Mouse (Mus musculus) hindbrain, embryonic 11.5 days (tissue): Measurements from ENCODE around the gene Lmo3. TPM values are rescaled to one million over a fixed set of nuclear protein-coding genes. Genes with fewer than 3 reads are reported as not detected.

Source experiments
- ATAC-seq: fragments of 200-750 bp; cut with Nextera tagmentation; 2 replicates; pipeline ENCODE4 v1.8.0; 2017; ENCODE audit warnings: mild to moderate bottlenecking, moderate TSS enrichment, moderate library complexity; ENCODE audit not compliant: low FRiP score
- DNase-seq: peaks from one replicate; pipeline ENCODE4 v3.0.0-alpha.2; 2015; ENCODE audit warnings: low spot score
- H3K27ac ChIP-seq: fragments of 300-500 bp; sonication (generic); 2 replicates; pipeline ENCODE4 v1.5.1; 2014; ENCODE audit warnings: mild to moderate bottlenecking, low read depth, low read length
- H3K27me3 ChIP-seq: fragments of 300-500 bp; sonication (generic); 2 replicates; pipeline ENCODE4 v1.6.1; 2014; ENCODE audit warnings: mild to moderate bottlenecking, low read length, moderate library complexity, mixed read lengths; ENCODE audit not compliant: control insufficient read depth, insufficient read depth
- H3K36me3 ChIP-seq: fragments of 300-500 bp; sonication (generic); 2 replicates; pipeline ENCODE4 v1.6.1; 2014; ENCODE audit warnings: mild to moderate bottlenecking, low read length, moderate library complexity, mixed read lengths; ENCODE audit not compliant: control insufficient read depth, insufficient read depth
- H3K4me1 ChIP-seq: fragments of 300-500 bp; sonication (generic); replicated peaks from 2 replicates; pipeline ENCODE4 v1.6.1; 2014; ENCODE audit warnings: low read length, mixed read lengths; ENCODE audit not compliant: control insufficient read depth, insufficient read depth
- H3K4me2 ChIP-seq: fragments of 300-500 bp; sonication (generic); replicated peaks from 2 replicates; pipeline ENCODE4 v1.6.1; 2014; ENCODE audit warnings: mild to moderate bottlenecking, low read depth, low read length
- H3K4me3 ChIP-seq: fragments of 300-500 bp; sonication (generic); 2 replicates; pipeline ENCODE4 v1.5.1; 2014; ENCODE audit warnings: low read depth, low read length
- H3K9ac ChIP-seq: fragments of 300-500 bp; sonication (generic); 2 replicates; pipeline ENCODE4 v1.6.1; 2014; ENCODE audit warnings: low read depth, low read length
- H3K9me3 ChIP-seq: fragments of 300-500 bp; sonication (generic); 2 replicates; pipeline ENCODE4 v1.6.1; 2016; ENCODE audit warnings: low read length; ENCODE audit not compliant: control insufficient read depth
- WGBS: fragments of 180-500 bp; shearing (Covaris S2); extraction: QIAGEN DNeasy Blood & Tissue Kit; methylation state at CpG from one replicate; pipeline ENCODE4 v1.1.7; 2014; 5-methylcytosine and 5-hydroxymethylcytosine counted together
- polyA plus RNA-seq: library from polyadenylated mRNA; unstranded; fragments of >200 nt; fragmentation: Nextera tagmentation; extraction: Ambion mirVana; gene quantifications from 2 replicates; pipeline ENCODE4 v1.2.1, GENCODE M21; 2014

The Lmo3 gene
- polyA plus RNA-seq, 1 experiment from 2014 or later, result 13.1 TPM

GRCm38 (mm10) chr6:138563416-138563815, 18.4 kb downstream of the Lmo3 start:
- no peak overlapping the region for H3K27ac ChIP-seq
- 89% methylated on average over 2 of the region's 2 CpGs for WGBS
- DNase-seq (no peak), ATAC-seq (no peak)
- no peaks in the 10 kb centered on the region for H3K4me1 ChIP-seq
- H3K4me2 ChIP-seq, result no peak overlapping the region
- H3K9ac ChIP-seq, result no peak overlapping the region
- H3K9me3 ChIP-seq, result no peaks in the 10 kb centered on the region
- no peak overlapping the region for H3K4me3 ChIP-seq
- H3K27me3 ChIP-seq, result no peaks in the 10 kb centered on the region
- H3K36me3 ChIP-seq, result no peaks in the 10 kb centered on the region

DNA sequence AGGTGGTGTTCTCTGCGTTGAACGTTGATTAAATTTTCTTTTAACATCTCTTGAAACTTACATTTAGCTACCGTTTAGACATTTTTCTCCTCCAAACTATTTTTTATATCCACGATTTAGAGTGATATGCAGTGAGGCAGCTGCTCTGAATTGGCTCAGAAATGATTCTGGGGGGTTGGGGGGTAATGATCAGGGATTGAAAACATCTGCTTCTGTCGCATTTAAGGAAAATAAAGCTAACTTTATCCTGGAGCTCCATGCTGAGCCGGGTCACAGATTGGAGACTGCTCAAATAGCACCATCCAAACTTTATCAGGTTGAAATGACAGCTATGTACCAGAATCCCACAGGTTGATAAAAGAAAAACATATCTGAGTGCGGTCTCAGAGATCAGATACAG, 29.6 kb downstream of the Lmo3 start:
- no peak for DNase-seq

GRCm38 (mm10) chr6:138534879-138535278, 46.9 kb downstream of the Lmo3 start:
- no peak for DNase-seq
- WGBS, result 82% methylated on average over 2 of the region's 2 CpGs
- Histone ChIP-seq H3K36me3 (no peaks in the 10 kb centered on the region), H3K4me3 (no peak overlapping the region), H3K4me2 (no peak overlapping the region), H3K9me3 (no peaks in the 10 kb centered on the region), H3K4me1 (no peaks in the 10 kb centered on the region), H3K27me3 (no peaks in the 10 kb centered on the region), H3K27ac (no peak overlapping the region), H3K9ac (no peak overlapping the region)
- no peak for ATAC-seq

More for the DNA sequence above, 29.6 kb downstream of the Lmo3 start:
- H3K9me3 ChIP-seq, result no peaks in the 10 kb centered on the region
- H3K9ac ChIP-seq, result no peak overlapping the region
- H3K4me2 ChIP-seq, result no peak overlapping the region
- no peak overlapping the region for H3K4me3 ChIP-seq
- no peaks in the 10 kb centered on the region for H3K27me3 ChIP-seq
- no peak overlapping the region for H3K27ac ChIP-seq
- no peaks in the 10 kb centered on the region for H3K36me3 ChIP-seq
- H3K4me1 ChIP-seq, result no peaks in the 10 kb centered on the region
- ATAC-seq, result no peak
- WGBS, result 70% methylated on average over 7 of the region's 7 CpGs

DNA sequence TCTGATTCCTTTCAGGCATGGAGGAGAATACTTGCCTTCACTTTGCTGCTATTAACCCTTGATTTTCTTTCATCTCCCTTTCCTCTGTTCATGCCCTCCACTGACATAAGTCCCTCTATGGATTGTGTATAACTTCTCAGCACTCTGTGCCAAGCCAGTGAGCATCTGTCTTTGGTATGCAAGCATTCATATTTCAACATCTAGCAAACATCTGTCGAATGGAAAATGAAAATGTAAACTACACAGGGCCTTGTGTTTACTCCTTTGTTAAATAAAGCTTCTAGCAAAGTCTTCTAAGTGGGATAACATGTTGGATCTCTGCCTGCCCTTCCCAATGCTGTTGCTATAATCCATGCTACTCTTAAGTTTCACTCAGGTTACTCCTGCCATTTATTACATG, 75.1 kb downstream of the Lmo3 start:
- Histone ChIP-seq H3K4me2 (no peak overlapping the region), H3K4me1 (no peaks in the 10 kb centered on the region), H3K27ac (no peak overlapping the region), H3K36me3 (no peaks in the 10 kb centered on the region), H3K27me3 (no peaks in the 10 kb centered on the region), H3K9me3 (no peaks in the 10 kb centered on the region), H3K9ac (no peak overlapping the region), H3K4me3 (no peak overlapping the region)
- 83% methylated on average over 1 of the region's 1 CpGs for WGBS
- DNase-seq, result no peak
- no peak for ATAC-seq

- no peak overlapping the region for H3K4me2 ChIP-seq
- no peak for ATAC-seq
- WGBS, result 92% methylated on average over 1 of the region's 1 CpGs
- no peaks in the 10 kb centered on the region for H3K27me3 ChIP-seq
- H3K4me1 ChIP-seq, result no peaks in the 10 kb centered on the region
- no peaks in the 10 kb centered on the region for H3K36me3 ChIP-seq
- H3K4me3 ChIP-seq, result no peak overlapping the region
- no peak overlapping the region for H3K27ac ChIP-seq
- H3K9ac ChIP-seq, result no peak overlapping the region
- DNase-seq, result no peak
- H3K9me3 ChIP-seq, result no peaks in the 10 kb centered on the region
Measured at GRCm38 (mm10) chr6:138503946-138504345, 77.8 kb downstream of the Lmo3 start.

GRCm38 (mm10) chr6:138482834-138483233, 98.9 kb downstream of the Lmo3 start:
- DNase-seq (no peak), ATAC-seq (no peak)
- Histone ChIP-seq H3K27me3 (no peaks in the 10 kb centered on the region), H3K4me3 (no peak overlapping the region), H3K9ac (no peak overlapping the region), H3K36me3 (no peaks in the 10 kb centered on the region), H3K4me1 (no peaks in the 10 kb centered on the region), H3K27ac (no peak overlapping the region), H3K4me2 (no peak overlapping the region), H3K9me3 (no peaks in the 10 kb centered on the region)
- 81% methylated on average over 3 of the region's 3 CpGs for WGBS

DNA sequence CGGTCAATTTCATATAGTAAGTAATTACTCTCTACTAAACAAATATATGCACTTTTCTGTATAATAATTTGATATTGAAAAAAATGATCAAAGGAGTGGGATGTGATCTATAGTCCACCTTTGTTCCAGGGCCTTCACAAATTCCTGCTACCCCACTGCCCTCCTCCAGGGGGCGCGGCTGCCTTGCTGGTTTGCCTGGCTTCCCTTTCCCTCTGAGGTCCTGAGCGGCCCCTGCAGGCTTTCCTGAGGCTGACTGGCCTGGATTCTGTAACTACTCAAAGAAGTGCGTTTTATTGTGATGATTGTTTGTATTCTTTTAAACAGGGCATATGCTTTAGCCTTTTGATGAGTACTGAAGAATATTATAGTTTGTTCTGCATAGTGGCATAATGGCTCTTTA, 104.2 kb downstream of the Lmo3 start:
- Histone ChIP-seq H3K9me3 (no peaks in the 10 kb centered on the region), H3K27me3 (no peaks in the 10 kb centered on the region), H3K4me1 (no peaks in the 10 kb centered on the region), H3K9ac (no peak overlapping the region), H3K4me2 (no peak overlapping the region), H3K36me3 (no peaks in the 10 kb centered on the region), H3K4me3 (no peak overlapping the region), H3K27ac (no peak overlapping the region)
- peak; percentile 82 for ATAC-seq
- 19% methylated on average over 5 of the region's 5 CpGs for WGBS
- peak; percentile 87 for DNase-seq

GRCm38 (mm10) chr6:138469204-138469603, 112.6 kb downstream of the Lmo3 start:
- ATAC-seq, result no peak
- Histone ChIP-seq H3K4me2 (no peak overlapping the region), H3K27ac (no peak overlapping the region), H3K9ac (no peak overlapping the region), H3K27me3 (no peaks in the 10 kb centered on the region), H3K4me3 (no peak overlapping the region), H3K9me3 (no peaks in the 10 kb centered on the region), H3K36me3 (no peaks in the 10 kb centered on the region), H3K4me1 (no peaks in the 10 kb centered on the region)
- 83% methylated on average over 4 of the region's 4 CpGs for WGBS
- no peak for DNase-seq

- Histone ChIP-seq H3K27me3 (no peaks in the 10 kb centered on the region), H3K4me2 (no peak overlapping the region), H3K4me1 (no peaks in the 10 kb centered on the region), H3K4me3 (no peak overlapping the region), H3K36me3 (no peaks in the 10 kb centered on the region), H3K27ac (no peak overlapping the region), H3K9me3 (no peaks in the 10 kb centered on the region), H3K9ac (no peak overlapping the region)
- 41% methylated on average over 3 of the region's 3 CpGs for WGBS
- ATAC-seq (peak; percentile 65), DNase-seq (no peak)
Measured at GRCm38 (mm10) chr6:138444515-138445048, 137.2 kb downstream of the Lmo3 start.
